Mouse (Mus musculus) hindbrain, embryonic 11.5 days (tissue): ENCODE measurements around the gene P2ry6. TPM values are rescaled to one million over a fixed set of nuclear protein-coding genes. Genes with fewer than 3 reads are reported as not detected.
A peak's percentile ranks its signal among the peaks of the same experiment; 100 is the strongest.

ENCODE experiments used
- ATAC-seq: fragments of 200-750 bp; cut with Nextera tagmentation; 2 replicates; pipeline ENCODE4 v1.8.0; 2017; ENCODE audit warnings: mild to moderate bottlenecking, moderate TSS enrichment, moderate library complexity; ENCODE audit not compliant: low FRiP score
- DNase-seq: peaks from one replicate; pipeline ENCODE4 v3.0.0-alpha.2; 2015; ENCODE audit warnings: low spot score
- H3K27ac ChIP-seq: fragments of 300-500 bp; sonication (generic); 2 replicates; pipeline ENCODE4 v1.5.1; 2014; ENCODE audit warnings: mild to moderate bottlenecking, low read depth, low read length
- H3K27me3 ChIP-seq: fragments of 300-500 bp; sonication (generic); 2 replicates; pipeline ENCODE4 v1.6.1; 2014; ENCODE audit warnings: mild to moderate bottlenecking, low read length, moderate library complexity, mixed read lengths; ENCODE audit not compliant: control insufficient read depth, insufficient read depth
- H3K36me3 ChIP-seq: fragments of 300-500 bp; sonication (generic); 2 replicates; pipeline ENCODE4 v1.6.1; 2014; ENCODE audit warnings: mild to moderate bottlenecking, low read length, moderate library complexity, mixed read lengths; ENCODE audit not compliant: control insufficient read depth, insufficient read depth
- H3K4me1 ChIP-seq: fragments of 300-500 bp; sonication (generic); replicated peaks from 2 replicates; pipeline ENCODE4 v1.6.1; 2014; ENCODE audit warnings: low read length, mixed read lengths; ENCODE audit not compliant: control insufficient read depth, insufficient read depth
- H3K4me2 ChIP-seq: fragments of 300-500 bp; sonication (generic); replicated peaks from 2 replicates; pipeline ENCODE4 v1.6.1; 2014; ENCODE audit warnings: mild to moderate bottlenecking, low read depth, low read length
- H3K4me3 ChIP-seq: fragments of 300-500 bp; sonication (generic); 2 replicates; pipeline ENCODE4 v1.5.1; 2014; ENCODE audit warnings: low read depth, low read length
- H3K9ac ChIP-seq: fragments of 300-500 bp; sonication (generic); 2 replicates; pipeline ENCODE4 v1.6.1; 2014; ENCODE audit warnings: low read depth, low read length
- H3K9me3 ChIP-seq: fragments of 300-500 bp; sonication (generic); 2 replicates; pipeline ENCODE4 v1.6.1; 2016; ENCODE audit warnings: low read length; ENCODE audit not compliant: control insufficient read depth
- WGBS: fragments of 180-500 bp; shearing (Covaris S2); extraction: QIAGEN DNeasy Blood & Tissue Kit; methylation state at CpG from one replicate; pipeline ENCODE4 v1.1.7; 2014; 5-methylcytosine and 5-hydroxymethylcytosine counted together
- polyA plus RNA-seq: library from polyadenylated mRNA; unstranded; fragments of >200 nt; fragmentation: Nextera tagmentation; extraction: Ambion mirVana; gene quantifications from 2 replicates; pipeline ENCODE4 v1.2.1, GENCODE M21; 2014

Gene P2ry6
- polyA plus RNA-seq, 1 experiment from 2014 or later, result 3.3 TPM

- Histone ChIP-seq H3K4me3 (no peak overlapping the region), H3K27me3 (no peaks in the 10 kb centered on the region), H3K36me3 (no peaks in the 10 kb centered on the region), H3K9me3 (no peaks in the 10 kb centered on the region), H3K9ac (no peak overlapping the region), H3K4me1 (peaks cover 17% of the 10 kb centered on the region), H3K4me2 (no peak overlapping the region), H3K27ac (no peak overlapping the region)
- ATAC-seq, result no peak
- no peak for DNase-seq
- 95% methylated on average over 5 of the region's 5 CpGs for WGBS
Observed at GRCm38 (mm10) chr7:100921289-100921688, 53.2 kb downstream of the P2ry6 start.

GRCm38 (mm10) chr7:100919809-100920107, 54.7 kb downstream of the P2ry6 start:
- H3K27me3 ChIP-seq, result no peaks in the 10 kb centered on the region
- H3K36me3 ChIP-seq, result no peaks in the 10 kb centered on the region
- H3K4me2 ChIP-seq, result no peak overlapping the region
- H3K9me3 ChIP-seq, result no peaks in the 10 kb centered on the region
- peak; percentile 50 for DNase-seq
- no peak overlapping the region for H3K4me3 ChIP-seq
- H3K4me1 ChIP-seq, result peaks cover 10% of the 10 kb centered on the region
- peak overlapping the region; percentile 62 for H3K27ac ChIP-seq
- no peak overlapping the region for H3K9ac ChIP-seq
- 12% methylated on average over 2 of the region's 2 CpGs for WGBS
- ATAC-seq, result peak; percentile 51; the same call in 1 of the 2 replicates

- DNase-seq, result peak; percentile 17
- Histone ChIP-seq H3K9ac (no peak overlapping the region), H3K27me3 (no peaks in the 10 kb centered on the region), H3K4me1 (peaks cover 8% of the 10 kb centered on the region), H3K4me3 (no peak overlapping the region), H3K4me2 (no peak overlapping the region), H3K27ac (peak overlapping the region; percentile 62), H3K9me3 (no peaks in the 10 kb centered on the region), H3K36me3 (no peaks in the 10 kb centered on the region)
- no peak for ATAC-seq
- 37% methylated on average over 7 of the region's 7 CpGs for WGBS
Observed at GRCm38 (mm10) chr7:100919006-100919808, 55.2 kb downstream of the P2ry6 start.

GRCm38 (mm10) chr7:100918176-100918575, 56.3 kb downstream of the P2ry6 start:
- 54% methylated on average over 9 of the region's 9 CpGs for WGBS
- Histone ChIP-seq H3K4me1 (peaks cover 8% of the 10 kb centered on the region), H3K9ac (no peak overlapping the region)

GRCm38 (mm10) chr7:100917751-100918150, 56.7 kb downstream of the P2ry6 start:
- H3K9me3 ChIP-seq, result no peaks in the 10 kb centered on the region
- no peak overlapping the region for H3K27ac ChIP-seq
- DNase-seq (no peak), ATAC-seq (no peak)
- H3K4me1 ChIP-seq, result peaks cover 8% of the 10 kb centered on the region
- H3K4me2 ChIP-seq, result no peak overlapping the region
- H3K27me3 ChIP-seq, result no peaks in the 10 kb centered on the region
- no peaks in the 10 kb centered on the region for H3K36me3 ChIP-seq
- 65% methylated on average over 6 of the region's 6 CpGs for WGBS
- no peak overlapping the region for H3K9ac ChIP-seq
- H3K4me3 ChIP-seq, result no peak overlapping the region

More at GRCm38 (mm10) chr7:100918176-100918575, 56.3 kb downstream of the P2ry6 start:
- no peak overlapping the region for H3K4me3 ChIP-seq
- ATAC-seq (no peak), DNase-seq (no peak)
- H3K9me3 ChIP-seq, result no peaks in the 10 kb centered on the region
- H3K27me3 ChIP-seq, result no peaks in the 10 kb centered on the region
- H3K4me2 ChIP-seq, result no peak overlapping the region
- no peaks in the 10 kb centered on the region for H3K36me3 ChIP-seq
- no peak overlapping the region for H3K27ac ChIP-seq

- no peak overlapping the region for H3K4me2 ChIP-seq
- no peaks in the 10 kb centered on the region for H3K27me3 ChIP-seq
- H3K9me3 ChIP-seq, result no peaks in the 10 kb centered on the region
- ATAC-seq (no peak), DNase-seq (no peak)
- 84% methylated on average over 6 of the region's 6 CpGs for WGBS
- no peak overlapping the region for H3K9ac ChIP-seq
- H3K4me1 ChIP-seq, result peaks cover 18% of the 10 kb centered on the region
- no peaks in the 10 kb centered on the region for H3K36me3 ChIP-seq
- no peak overlapping the region for H3K4me3 ChIP-seq
- H3K27ac ChIP-seq, result no peak overlapping the region
Observed at GRCm38 (mm10) chr7:100916526-100916925, 57.9 kb downstream of the P2ry6 start.

- no peak for DNase-seq
- no peaks in the 10 kb centered on the region for H3K36me3 ChIP-seq
- ATAC-seq, result no peak
- 77% methylated on average over 5 of the region's 5 CpGs for WGBS
- no peak overlapping the region for H3K4me3 ChIP-seq
- H3K9ac ChIP-seq, result no peak overlapping the region
- no peaks in the 10 kb centered on the region for H3K9me3 ChIP-seq
- peaks cover 23% of the 10 kb centered on the region for H3K4me1 ChIP-seq
- no peaks in the 10 kb centered on the region for H3K27me3 ChIP-seq
- H3K27ac ChIP-seq, result no peak overlapping the region
- no peak overlapping the region for H3K4me2 ChIP-seq
Observed at GRCm38 (mm10) chr7:100915204-100915603, 59.2 kb downstream of the P2ry6 start.

GRCm38 (mm10) chr7:100911791-100912190, 62.7 kb downstream of the P2ry6 start:
- Histone ChIP-seq H3K4me2 (no peak overlapping the region; the same call in 1 of the 2 replicates), H3K4me3 (no peak overlapping the region), H3K27ac (peak overlapping the region; percentile 63; the same call in 1 of the 2 replicates), H3K27me3 (no peaks in the 10 kb centered on the region), H3K9ac (no peak overlapping the region), H3K9me3 (no peaks in the 10 kb centered on the region), H3K4me1 (peaks cover 16% of the 10 kb centered on the region), H3K36me3 (no peaks in the 10 kb centered on the region)
- ATAC-seq (no peak), DNase-seq (no peak)
- WGBS, result 40% methylated on average over 9 of the region's 9 CpGs

GRCm38 (mm10) chr7:100911246-100911770, 63.1 kb downstream of the P2ry6 start:
- peak overlapping the region; percentile 15 for H3K4me2 ChIP-seq
- no peak overlapping the region for H3K4me3 ChIP-seq
- no peaks in the 10 kb centered on the region for H3K27me3 ChIP-seq
- H3K9me3 ChIP-seq, result no peaks in the 10 kb centered on the region
- H3K27ac ChIP-seq, result peak overlapping the region; percentile 63
- H3K9ac ChIP-seq, result no peak overlapping the region
- WGBS, result 3% methylated on average over 2 of the region's 2 CpGs
- ATAC-seq, result peak; percentile 51
- H3K4me1 ChIP-seq, result peaks cover 16% of the 10 kb centered on the region
- peak; percentile 72 for DNase-seq
- H3K36me3 ChIP-seq, result no peaks in the 10 kb centered on the region
